Mouse (Mus musculus): Measurements from ENCODE around the gene Hivep3.

- no peak for TF ChIP-seq POLR2A (IDR thresholded peaks at IDR 0.05; ENCODE audit: low read depth, low read length)
- TF ChIP-seq USF1 (IDR thresholded peaks at IDR 0.05; ENCODE audit: low read depth, low read length) = no peak
- no peak for TF ChIP-seq CTCF (conservative IDR thresholded peaks at IDR 0.05 in 1 of 2, IDR thresholded peaks at IDR 0.05 in 1 of 2; ENCODE audit: low read depth in 2 of 2, low read length in 2 of 2)
- TF ChIP-seq UBTF (IDR thresholded peaks at IDR 0.05; ENCODE audit: low read depth, low read length) = no peak
- TF ChIP-seq E2F4 (IDR thresholded peaks at IDR 0.05; ENCODE audit: insufficient replicate concordance, low read depth, low read length) = no peak
- TF ChIP-seq ELF1 (IDR thresholded peaks at IDR 0.05; ENCODE audit: low read depth, low read length) = peak; percentile 58
These were observed 112.1 kb downstream of the Hivep3 start for GRCm38 (mm10) chr4:119845596-119846161.
